Mouse (Mus musculus) embryo, embryonic 10.5 days (tissue): ENCODE measurements around the gene Add2.
A peak's percentile ranks its signal among the peaks of the same experiment; 100 is the strongest.
"Not testable (repeated sequence)": the region's sequence is repeated elsewhere in the genome, so short reads cannot be mapped to it uniquely, and the experiment has no call there.

Source experiments
- DNase-seq: peaks from one replicate; pipeline ENCODE4 v3.0.0-alpha.2; 2015; ENCODE audit warnings: low spot score

Gene Add2

GRCm38 (mm10) chr6:86028601-86029322 is at the start of gene Add2:
Gene Add2, plus strand, starts transcription at chr6:86028681.
- DNase-seq = peak; percentile 82

- DNase-seq = not testable (repeated sequence)
Measured at GRCm38 (mm10) chr6:85978736-85979135, 49.7 kb upstream of the Add2 start.

GRCm38 (mm10) chr6:85984351-85984750 is 44.1 kb upstream of the Add2 start:
- no peak for DNase-seq

DNA sequence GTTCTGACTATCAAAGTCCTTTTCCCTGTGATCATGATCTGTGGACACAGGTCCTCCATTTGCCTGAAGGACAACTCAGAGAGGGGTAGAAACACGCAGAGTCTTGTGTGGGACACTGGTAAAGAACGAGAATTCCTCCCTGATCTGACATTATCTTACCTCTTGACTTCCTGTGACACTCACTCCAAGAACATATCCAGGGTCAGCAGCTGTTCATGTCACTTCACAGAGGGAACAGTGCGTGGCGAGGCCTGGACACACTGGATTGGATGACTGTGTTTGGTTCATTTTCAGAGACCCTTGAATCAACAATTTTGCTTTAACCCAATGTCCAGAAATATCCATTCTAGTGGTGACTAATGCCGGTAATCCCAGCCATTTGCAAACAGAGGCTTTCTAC is 38.9 kb upstream of the Add2 start:
- DNase-seq = not testable (repeated sequence)

DNA sequence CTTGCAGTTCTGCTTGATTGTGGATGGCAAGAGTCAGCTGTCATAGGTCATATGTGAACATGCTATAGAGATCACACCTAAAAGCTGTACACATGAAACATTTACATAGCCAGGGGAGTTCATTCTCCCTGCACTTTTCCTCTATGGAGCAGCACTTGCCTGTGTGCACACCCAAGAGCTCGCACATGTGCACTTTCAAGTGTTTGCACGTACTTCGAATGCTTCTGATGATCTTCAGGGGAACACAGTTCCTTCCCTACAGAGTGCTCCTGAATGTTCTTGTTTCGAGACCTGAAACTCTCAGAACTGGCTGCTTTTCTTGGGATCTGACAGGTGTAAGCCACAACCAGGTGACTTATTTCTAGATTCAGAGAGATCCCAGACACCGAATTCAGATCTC is 37.7 kb upstream of the Add2 start:
- DNase-seq = not testable (repeated sequence)

DNA sequence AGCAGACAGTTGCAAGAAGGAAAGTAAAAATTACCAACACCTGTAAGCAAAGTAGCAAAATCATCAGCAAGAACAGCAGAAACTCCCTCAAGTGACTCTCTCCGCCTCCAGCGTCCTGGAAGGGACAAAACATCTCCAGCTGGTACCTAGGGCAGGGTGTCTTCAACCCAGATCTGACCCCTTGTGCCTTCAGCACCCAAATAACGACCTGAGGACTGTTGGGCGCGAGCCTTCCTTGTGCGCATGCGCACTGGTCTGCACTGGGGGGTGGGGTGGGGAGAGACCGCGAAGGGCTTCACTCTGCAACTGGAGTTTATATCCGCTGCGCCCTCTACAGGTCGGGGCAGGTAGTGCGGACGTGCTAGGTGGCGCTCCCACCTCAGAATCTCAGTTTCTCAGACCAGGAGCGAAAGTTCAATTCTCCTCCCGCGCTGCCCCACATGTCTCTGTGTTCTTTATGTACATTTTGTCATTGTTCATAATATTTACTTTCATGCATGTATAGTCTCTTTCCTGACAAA is 25.0 kb upstream of the Add2 start:
- DNase-seq = no peak

GRCm38 (mm10) chr6:86004271-86005148 is 24.0 kb upstream of the Add2 start:
- peak; percentile 93 for DNase-seq

- DNase-seq = peak; percentile 79
Measured at GRCm38 (mm10) chr6:86009980-86010379, 18.5 kb upstream of the Add2 start.

GRCm38 (mm10) chr6:86014812-86015211 is 13.7 kb upstream of the Add2 start:
- DNase-seq = not testable (repeated sequence)

GRCm38 (mm10) chr6:86015871-86016270 is 12.6 kb upstream of the Add2 start, which contains the start of gene Figla:
Gene Figla, plus strand, starts transcription at chr6:86016171.
- DNase-seq = no peak

- no peak for DNase-seq
Measured at GRCm38 (mm10) chr6:86016793-86017350, 11.6 kb upstream of the Add2 start.

GRCm38 (mm10) chr6:86019415-86020237 is 8.9 kb upstream of the Add2 start:
- no peak for DNase-seq

DNA sequence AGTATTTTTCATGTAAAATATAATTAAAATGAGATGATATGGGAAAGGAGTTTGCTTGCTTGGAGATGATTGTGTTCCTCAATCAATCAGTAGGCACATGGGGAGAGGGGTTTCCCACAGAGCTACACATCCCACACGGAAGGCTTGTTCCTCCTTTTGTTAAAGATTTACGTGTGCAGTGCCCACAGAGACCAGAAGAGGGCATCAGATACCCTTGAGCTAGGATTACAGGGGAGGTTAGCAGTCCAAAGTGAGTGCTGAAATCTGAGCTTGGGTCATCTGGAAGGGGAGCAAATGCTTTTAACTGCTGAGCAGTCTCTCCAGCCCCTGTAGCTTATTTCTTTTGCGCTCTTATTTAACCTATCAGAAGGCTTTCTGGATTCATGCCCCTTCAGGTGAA is 7.5 kb upstream of the Add2 start:
- DNase-seq = peak; percentile 83

- no peak for DNase-seq
Measured at GRCm38 (mm10) chr6:86026632-86027292, 1.7 kb upstream of the Add2 start.

- DNase-seq = no peak
Measured at GRCm38 (mm10) chr6:86028150-86028549, 331 bp upstream of the Add2 start.

DNA sequence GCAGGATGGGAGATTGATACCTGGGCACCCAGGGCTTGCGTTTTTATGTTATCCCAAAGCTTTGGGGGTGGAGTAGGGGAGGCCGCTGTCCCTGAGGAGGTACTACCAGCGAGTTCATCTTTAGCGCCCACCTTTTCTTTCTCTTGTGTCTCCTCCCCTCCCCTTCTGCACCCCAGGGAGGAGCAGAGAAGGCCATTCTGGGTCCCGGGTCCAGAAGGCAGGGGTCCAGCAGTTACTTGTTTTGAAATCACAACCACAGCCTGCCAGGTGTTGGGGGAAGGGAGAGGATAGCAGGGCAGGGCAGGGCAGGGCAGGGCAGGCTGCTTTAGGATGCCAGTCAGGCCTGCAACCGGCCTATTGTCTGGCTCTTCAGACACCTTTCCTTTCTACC is 837 bp downstream of the Add2 start:
- DNase-seq = no peak

DNA sequence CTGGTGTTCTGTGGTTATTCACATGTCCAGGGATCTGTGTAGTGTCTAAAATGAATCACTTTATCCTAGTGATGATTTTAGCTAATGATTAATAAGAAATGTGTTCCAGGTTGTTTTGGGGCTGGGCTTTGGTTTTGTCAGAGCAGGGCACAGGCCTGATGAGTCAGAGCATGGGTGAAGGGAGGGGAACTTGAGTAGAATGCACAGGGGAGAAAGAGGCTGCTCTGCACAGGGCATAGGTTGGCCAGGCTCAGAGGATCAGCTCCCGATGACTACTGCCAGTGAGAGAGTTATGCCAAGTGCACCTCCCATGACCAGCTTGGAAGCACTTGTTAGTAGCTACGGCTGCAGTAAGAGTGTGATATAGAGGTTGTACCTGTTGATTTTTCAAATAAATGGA is 3.0 kb downstream of the Add2 start:
- no peak for DNase-seq

DNA sequence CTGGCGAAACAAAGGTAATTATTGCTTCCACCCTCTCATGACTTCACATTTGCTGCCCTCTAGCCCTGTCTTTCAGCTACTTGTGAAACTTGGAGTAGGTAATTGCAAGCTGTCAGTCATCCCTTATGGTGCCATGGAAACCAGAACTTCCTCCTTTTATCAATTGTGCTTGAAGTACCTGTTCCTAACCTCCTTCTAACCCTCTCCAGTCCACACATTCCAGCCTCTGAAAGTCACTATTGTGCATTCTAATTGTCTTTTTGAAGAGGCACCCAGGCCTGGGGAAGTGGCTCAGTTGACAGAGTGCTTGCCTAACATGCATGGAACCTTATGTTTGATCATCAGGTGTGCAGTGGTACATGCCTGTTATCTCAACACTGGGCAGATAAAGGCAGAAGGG is 5.2 kb downstream of the Add2 start:
- no peak for DNase-seq

GRCm38 (mm10) chr6:86038901-86039300 is 10.4 kb downstream of the Add2 start:
- DNase-seq = no peak

DNA sequence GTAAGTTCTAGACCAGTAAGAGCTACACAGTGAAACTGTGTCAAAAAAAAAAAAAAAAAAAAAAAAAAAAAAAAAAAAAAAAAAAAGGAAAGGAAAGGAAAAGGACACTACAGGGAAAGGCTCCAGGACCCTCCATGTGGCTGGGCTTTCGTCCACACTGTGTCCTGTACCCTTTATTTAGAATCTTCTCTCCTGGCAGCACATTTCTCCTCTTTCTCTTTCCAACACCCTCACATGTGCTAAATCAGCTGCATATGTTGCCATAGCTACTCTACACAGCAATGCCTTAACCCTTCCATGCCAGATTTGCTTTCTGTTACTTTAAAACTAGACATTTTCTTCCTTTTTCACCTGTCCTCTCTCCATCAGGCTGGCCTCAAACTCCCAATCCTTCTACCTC is 11.7 kb downstream of the Add2 start:
- no peak for DNase-seq

DNA sequence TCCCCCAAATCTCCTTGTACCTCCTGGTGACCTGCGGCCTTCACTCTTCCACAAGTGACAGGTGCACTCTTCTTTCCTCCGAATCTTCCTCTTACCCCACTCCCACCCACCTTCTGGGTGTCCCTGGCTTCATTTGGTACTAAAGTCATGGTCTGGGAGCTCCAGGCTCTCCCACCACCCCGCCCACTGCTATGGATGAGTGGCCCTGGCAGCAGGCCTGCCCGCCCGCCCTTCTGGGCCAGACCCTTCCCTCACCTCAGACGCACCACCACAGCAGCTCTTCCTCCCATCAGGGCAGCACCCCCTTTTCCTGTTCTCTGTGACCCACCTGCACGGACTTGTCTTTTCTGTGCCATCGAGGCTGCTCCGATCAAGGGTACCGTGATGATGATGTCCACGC is 19.0 kb downstream of the Add2 start:
- DNase-seq = no peak
